Mouse (Mus musculus) limb, embryonic 15.5 days (tissue): ENCODE results near the gene Phex. TPM values are rescaled to one million over a fixed set of nuclear protein-coding genes. Genes with fewer than 3 reads are reported as not detected.

Source experiments
- ATAC-seq: fragments of 200-750 bp; cut with Nextera tagmentation; 2 replicates; pipeline ENCODE4 v1.8.0; 2017; ENCODE audit warnings: low read depth, moderate TSS enrichment; ENCODE audit not compliant: insufficient number of reproducible peaks, low FRiP score, low TSS enrichment
- H3K27ac ChIP-seq: fragments of 300-500 bp; sonication (generic); 2 replicates; pipeline ENCODE4 v1.5.1; 2015; ENCODE audit warnings: moderate library complexity, mild to moderate bottlenecking, inconsistent platforms
- H3K27me3 ChIP-seq: fragments of 300-500 bp; sonication (generic); 2 replicates; pipeline ENCODE4 v1.6.1; 2015; ENCODE audit warnings: inconsistent platforms
- H3K36me3 ChIP-seq: fragments of 300-500 bp; sonication (generic); 2 replicates; pipeline ENCODE4 v1.6.1; 2015; ENCODE audit warnings: inconsistent platforms
- H3K4me1 ChIP-seq: fragments of 300-500 bp; sonication (generic); 2 replicates; pipeline ENCODE4 v1.6.1; 2015; ENCODE audit warnings: inconsistent platforms
- H3K4me2 ChIP-seq: fragments of 300-500 bp; sonication (generic); 2 replicates; pipeline ENCODE4 v1.6.1; 2015; ENCODE audit warnings: mild to moderate bottlenecking, inconsistent platforms
- H3K4me3 ChIP-seq: fragments of 300-500 bp; sonication (generic); 2 replicates; pipeline ENCODE4 v1.5.1; 2015; ENCODE audit warnings: mild to moderate bottlenecking, inconsistent platforms
- H3K9ac ChIP-seq: fragments of 300-500 bp; sonication (generic); 2 replicates; pipeline ENCODE4 v1.6.1; 2015; ENCODE audit warnings: inconsistent platforms
- H3K9me3 ChIP-seq: fragments of 300-500 bp; sonication (generic); 2 replicates; pipeline ENCODE4 v1.6.1; 2016; ENCODE audit warnings: inconsistent platforms
- WGBS: fragments of 180-500 bp; shearing (Covaris S2); methylation state at CpG from one replicate; pipeline ENCODE4 v1.1.7; 2015; 5-methylcytosine and 5-hydroxymethylcytosine counted together
- microRNA-seq: library from miRNA; unstranded; fragments of <30 nt; microRNA quantifications from one replicate; pipeline ENCODE4, GENCODE M21; 2016
- polyA plus RNA-seq: library from polyadenylated mRNA; unstranded; fragments of >200 nt; fragmentation: Nextera tagmentation; extraction: Ambion mirVana; gene quantifications from 2 replicates; pipeline ENCODE4 v1.2.1, GENCODE M21; 2015

Phex gene
- polyA plus RNA-seq, 1 experiment from 2014 or later, result 4.0 TPM

- no peak overlapping the region for H3K4me2 ChIP-seq
- no peaks in the 10 kb centered on the region for H3K9me3 ChIP-seq
- no peak overlapping the region for H3K27ac ChIP-seq
- no peaks in the 10 kb centered on the region for H3K27me3 ChIP-seq
- no peak for ATAC-seq
- H3K4me1 ChIP-seq, result no peaks in the 10 kb centered on the region
- no peak overlapping the region for H3K9ac ChIP-seq
- no peaks in the 10 kb centered on the region for H3K36me3 ChIP-seq
- H3K4me3 ChIP-seq, result no peak overlapping the region
- WGBS, result 38% methylated on average over 3 of the region's 3 CpGs
Measured at GRCm38 (mm10) chrX:157164142-157164541, 251.0 kb downstream of the Phex start.

GRCm38 (mm10) chrX:157163394-157163793 lies 251.7 kb downstream of the Phex start:
- Histone ChIP-seq H3K4me1 (no peaks in the 10 kb centered on the region), H3K27ac (no peak overlapping the region), H3K4me3 (no peak overlapping the region), H3K9ac (no peak overlapping the region), H3K4me2 (no peak overlapping the region), H3K9me3 (no peaks in the 10 kb centered on the region), H3K27me3 (no peaks in the 10 kb centered on the region), H3K36me3 (no peaks in the 10 kb centered on the region)
- 75% methylated on average over 2 of the region's 2 CpGs for WGBS
- no peak for ATAC-seq

- Histone ChIP-seq H3K27ac (no peak overlapping the region), H3K4me3 (no peak overlapping the region), H3K27me3 (no peaks in the 10 kb centered on the region), H3K9me3 (no peaks in the 10 kb centered on the region), H3K4me1 (no peaks in the 10 kb centered on the region), H3K9ac (no peak overlapping the region), H3K4me2 (no peak overlapping the region), H3K36me3 (no peaks in the 10 kb centered on the region)
- ATAC-seq, result no peak
Measured at GRCm38 (mm10) chrX:157144675-157145074, 270.4 kb downstream of the Phex start.

GRCm38 (mm10) chrX:157139601-157140000 lies 275.5 kb downstream of the Phex start:
- Histone ChIP-seq H3K27ac (no peak overlapping the region), H3K27me3 (no peaks in the 10 kb centered on the region), H3K4me1 (no peaks in the 10 kb centered on the region), H3K4me2 (no peak overlapping the region), H3K9me3 (no peaks in the 10 kb centered on the region), H3K9ac (no peak overlapping the region), H3K4me3 (no peak overlapping the region), H3K36me3 (no peaks in the 10 kb centered on the region)
- no peak for ATAC-seq
- WGBS, result 45% methylated on average over 6 of the region's 6 CpGs

Small RNAs within 50 kb of the gene (microRNA-seq; reads per million reads assigned to microRNA genes)
- not detected for gene Gm23798

Other genes starting within 250 kb of the Phex start
- 43.2 and 46.6 TPM in 2 replicates for gene Sms, start 77.0 kb upstream of the Phex start, polyA plus RNA-seq
- gene Yy2, start 153.7 kb upstream of the Phex start, polyA plus RNA-seq, result 1.5 and 3.2 TPM in 2 replicates
- 19.4 and 20.7 TPM in 2 replicates for gene Mbtps2, start 183.4 kb upstream of the Phex start, polyA plus RNA-seq